Mouse (Mus musculus) bone marrow macrophage, adult 2 months (primary cell): Measurements from ENCODE around the gene Tyk2. TPM values are rescaled to one million over a fixed set of nuclear protein-coding genes. Genes with fewer than 3 reads are reported as not detected.

Source experiments
- H3K27ac ChIP-seq: 2 replicates; pipeline ENCODE4 v1.5.1; 2012; ENCODE audit warnings: low read depth, low read length; ENCODE audit not compliant: insufficient read depth
- H3K4me1 ChIP-seq: 2 replicates; pipeline ENCODE4 v1.6.1; 2012; ENCODE audit warnings: low read length; ENCODE audit not compliant: control insufficient read depth, insufficient read depth
- H3K4me3 ChIP-seq: 2 replicates; pipeline ENCODE4 v1.5.1; 2012; ENCODE audit warnings: mild to moderate bottlenecking, low read length, moderate library complexity; ENCODE audit not compliant: insufficient read depth
- CTCF ChIP-seq: IDR thresholded peaks from 2 replicates; pipeline ENCODE4 v1.5.1; 2012; ENCODE audit warnings: low read depth, mild to moderate bottlenecking, low read length, moderate library complexity
- POLR2A ChIP-seq: IDR thresholded peaks from 2 replicates; pipeline ENCODE4 v1.6.1; 2012; ENCODE audit warnings: mild to moderate bottlenecking, low read depth, low read length, borderline replicate concordance
- polyA plus RNA-seq: library from polyadenylated mRNA; stranded (reverse); fragments of >200 nt; gene quantifications from 2 replicates; pipeline ENCODE4 v1.2.4, GENCODE M21; 2012; ENCODE audit not compliant: missing spikeins, insufficient read depth, insufficient read length

Gene Tyk2
- polyA plus RNA-seq, 1 experiment = 46.3 TPM

DNA sequence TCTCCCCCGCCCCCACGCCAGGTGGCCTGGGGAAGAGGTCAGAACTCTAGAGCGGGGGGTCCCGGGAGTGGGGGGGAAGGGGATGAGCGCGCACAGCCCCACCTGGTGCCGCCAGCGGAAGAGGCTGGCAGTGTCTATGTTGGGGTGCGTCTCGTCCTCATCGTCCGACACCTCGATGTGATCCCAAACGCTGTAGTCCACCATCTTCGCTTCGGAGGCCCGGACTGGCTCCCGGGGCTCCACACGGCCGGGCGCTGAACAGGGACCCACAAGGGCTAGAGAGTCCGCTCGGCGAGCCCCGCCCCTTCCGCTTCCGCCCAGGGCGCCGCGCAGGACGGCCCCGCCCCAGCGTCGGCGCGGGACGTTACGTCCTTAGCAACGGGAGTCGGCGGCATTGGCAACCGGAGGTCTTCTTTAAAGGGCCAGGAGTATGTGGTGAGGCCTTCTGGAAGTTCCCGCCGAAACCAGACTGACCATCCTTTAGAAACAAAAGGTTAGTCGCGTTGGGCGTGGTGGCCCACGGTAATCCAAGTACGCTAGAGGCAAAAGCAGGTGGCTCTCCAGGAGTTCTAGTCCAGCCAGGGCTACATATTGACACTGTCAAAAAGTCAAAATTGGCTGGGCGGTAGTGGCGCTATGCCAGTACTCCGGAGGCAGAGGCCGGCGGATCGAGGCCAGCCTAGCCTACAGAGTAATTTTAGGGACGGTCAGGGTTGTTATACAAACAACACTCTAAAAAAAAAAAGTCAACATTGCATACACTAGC, 18.8 kb upstream of the Tyk2 start, which contains the start of gene Cdc37:
Cdc37 (minus strand) TSS at position 329 of the 766 bp plus-strand sequence.
- no peak for TF ChIP-seq CTCF
- no peak for TF ChIP-seq POLR2A
- H3K4me1 ChIP-seq = peaks cover 27% of the 10 kb centered on the region

DNA sequence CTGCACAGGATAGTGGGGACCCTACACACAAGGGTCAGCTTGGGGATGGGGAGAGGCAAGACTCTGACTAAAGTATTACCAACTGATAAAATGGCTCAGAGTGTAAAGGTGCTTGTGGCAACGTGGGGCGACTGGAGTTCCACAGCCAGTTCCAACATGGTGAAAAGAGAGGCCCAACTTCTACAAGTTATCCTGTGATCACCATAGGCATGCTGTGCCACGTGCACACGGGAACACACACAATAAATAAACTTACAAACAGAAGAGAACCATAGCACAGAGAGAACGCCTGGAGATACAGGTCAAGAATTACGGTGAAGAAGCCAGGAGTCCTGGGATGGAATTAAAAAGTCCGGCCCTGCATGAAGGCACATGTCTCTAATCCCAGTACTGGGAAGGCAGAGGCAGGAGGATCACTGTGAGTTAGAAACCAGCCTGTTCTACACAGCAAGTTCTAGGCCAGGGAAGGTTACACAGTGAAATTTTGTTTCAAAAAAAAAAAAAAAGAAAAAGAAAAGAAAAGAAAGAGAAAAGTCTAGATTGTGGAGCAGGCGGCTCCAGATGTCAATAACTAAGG, 18.1 kb upstream of the Tyk2 start:
- peak overlapping the region; percentile 81 for H3K4me3 ChIP-seq
- peak overlapping the region; percentile 66 for H3K27ac ChIP-seq
- peaks cover 20% of the 10 kb centered on the region for H3K4me1 ChIP-seq
- TF ChIP-seq CTCF (no peak), POLR2A (no peak)

More for the DNA sequence above, 18.8 kb upstream of the Tyk2 start, which contains the start of gene Cdc37:
- Histone ChIP-seq H3K4me3 (peak within 1 kb of the TSS; percentile 81), H3K27ac (peak within 1 kb of the TSS; percentile 66)

DNA sequence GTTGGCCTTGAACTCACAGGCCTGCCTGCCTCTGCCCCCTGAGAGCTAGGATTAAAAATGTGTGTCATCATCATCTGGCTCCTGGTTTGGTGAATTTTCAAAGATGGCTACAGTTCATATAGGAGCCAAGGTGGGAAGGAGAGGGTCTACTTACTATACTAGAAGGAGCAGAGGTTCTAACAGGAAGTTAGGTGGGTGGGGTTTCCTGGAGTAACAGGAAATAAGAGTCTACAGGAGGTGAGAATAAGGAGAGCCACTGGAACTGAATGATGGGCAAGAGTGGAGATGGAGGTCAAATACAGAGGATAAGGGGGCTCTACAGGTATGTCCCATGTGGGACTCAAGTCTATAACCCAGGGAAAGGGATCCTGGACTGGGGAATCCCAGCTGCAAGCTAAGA, 17.4 kb upstream of the Tyk2 start:
- H3K4me3 ChIP-seq = peak overlapping the region; percentile 81
- peaks cover 20% of the 10 kb centered on the region for H3K4me1 ChIP-seq
- no peak overlapping the region for H3K27ac ChIP-seq
- TF ChIP-seq POLR2A (no peak), CTCF (no peak)

DNA sequence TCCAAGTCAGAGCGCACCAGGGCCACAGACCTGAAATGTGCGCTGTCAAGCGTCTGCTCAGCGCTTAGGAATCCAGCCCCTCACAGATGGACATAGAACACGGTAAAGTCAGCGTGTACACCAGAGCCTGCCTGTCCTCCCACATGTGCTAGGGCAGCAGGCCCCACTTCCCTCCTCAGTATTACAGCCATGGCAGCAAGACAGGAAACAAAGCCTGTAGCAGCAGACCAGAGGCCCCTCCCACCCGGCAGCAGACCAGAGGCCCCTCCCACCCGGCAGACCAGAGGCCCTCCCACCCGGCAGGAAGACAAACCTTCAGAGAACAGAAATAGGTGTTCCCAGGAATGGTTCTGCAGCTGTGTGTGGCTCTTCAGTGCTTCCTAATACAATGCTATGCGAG, 15.7 kb upstream of the Tyk2 start:
- TF ChIP-seq CTCF (no peak), POLR2A (no peak)
- Histone ChIP-seq H3K4me3 (peak overlapping the region; percentile 64), H3K27ac (peak overlapping the region; percentile 59), H3K4me1 (peaks cover 23% of the 10 kb centered on the region)

DNA sequence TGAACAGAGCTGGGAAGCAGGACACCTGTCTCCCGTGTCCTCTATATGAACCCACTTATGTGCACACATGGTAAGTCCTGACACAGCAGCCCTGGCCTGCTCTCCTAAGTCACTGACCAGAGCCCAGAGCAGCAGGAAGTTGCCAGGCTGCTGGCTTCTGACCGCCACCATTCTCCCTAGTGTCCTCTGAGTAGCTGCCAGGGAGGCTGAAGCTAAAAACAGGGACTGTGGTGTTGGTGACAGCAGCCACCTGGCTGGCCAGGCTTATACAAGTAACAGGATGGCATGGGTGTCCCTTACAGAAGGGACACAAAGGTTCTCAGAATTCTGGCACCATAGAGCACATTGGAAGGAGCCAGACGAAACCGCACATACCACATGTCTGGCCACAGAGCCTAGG, 14.4 kb upstream of the Tyk2 start:
- Histone ChIP-seq H3K27ac (no peak overlapping the region), H3K4me3 (no peak overlapping the region), H3K4me1 (peaks cover 23% of the 10 kb centered on the region)
- TF ChIP-seq CTCF = no peak
- TF ChIP-seq POLR2A = no peak

DNA sequence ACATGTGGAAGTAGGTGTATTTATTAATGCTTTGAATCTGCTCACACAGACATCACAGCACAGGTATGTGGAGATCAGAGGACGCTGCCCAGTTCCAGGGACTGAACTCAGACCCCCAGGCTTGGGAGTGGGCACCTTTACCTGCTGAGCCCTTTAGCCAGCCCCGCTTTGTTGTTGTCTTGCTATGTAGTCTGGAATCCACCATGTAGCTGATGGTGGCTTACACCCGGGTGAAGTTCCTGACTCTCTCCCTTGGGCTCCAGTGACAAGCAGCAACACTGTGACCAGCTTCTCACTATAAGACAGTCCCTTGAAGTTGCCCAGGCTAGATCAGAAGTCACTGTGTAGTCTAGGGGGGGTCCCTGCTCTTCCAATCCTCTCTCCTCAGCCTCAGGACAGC, 13.3 kb upstream of the Tyk2 start:
- H3K4me3 ChIP-seq = no peak overlapping the region
- no peak for TF ChIP-seq POLR2A
- no peak for TF ChIP-seq CTCF
- H3K4me1 ChIP-seq = peaks cover 20% of the 10 kb centered on the region
- no peak overlapping the region for H3K27ac ChIP-seq

DNA sequence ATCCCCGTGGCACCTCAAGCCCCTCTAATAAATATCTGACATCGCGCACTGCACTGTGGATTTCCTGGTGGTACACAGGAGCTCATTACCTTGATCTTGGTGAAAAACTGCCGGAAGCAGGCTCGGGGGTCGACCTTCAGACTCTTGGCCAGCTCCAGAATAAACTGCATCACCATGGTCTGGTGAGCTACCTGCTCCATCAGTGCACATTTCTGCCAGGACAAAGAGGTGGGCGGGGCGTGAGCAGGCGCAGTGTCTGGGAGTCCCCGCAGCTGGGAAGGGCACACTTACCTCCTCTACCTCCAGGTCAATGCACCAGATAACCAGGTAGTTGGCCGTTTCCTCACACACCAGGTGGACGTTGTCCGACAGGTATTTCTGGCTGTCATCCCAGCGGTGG, 10.9 kb upstream of the Tyk2 start:
- Histone ChIP-seq H3K4me3 (no peak overlapping the region), H3K4me1 (peaks cover 19% of the 10 kb centered on the region), H3K27ac (no peak overlapping the region)
- TF ChIP-seq POLR2A = no peak
- no peak for TF ChIP-seq CTCF

DNA sequence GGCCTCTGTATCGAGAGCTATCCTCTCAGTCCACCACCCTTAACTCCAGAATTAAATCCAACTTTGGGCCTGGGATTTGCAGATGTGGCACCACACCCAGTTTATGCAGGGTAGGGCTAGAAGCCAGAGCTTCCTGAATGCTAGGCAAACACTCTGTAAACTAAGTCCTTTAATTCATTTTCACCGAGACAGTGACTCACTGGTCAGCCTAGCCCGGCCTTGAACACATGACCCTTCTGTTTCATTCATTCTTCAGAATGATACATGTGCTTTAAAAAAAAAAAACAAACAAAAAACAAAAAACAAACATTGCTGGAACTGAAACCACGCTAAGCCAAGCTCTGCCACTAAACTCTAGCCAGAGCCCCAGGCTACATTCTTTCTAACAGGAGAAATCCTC, 7.3 kb upstream of the Tyk2 start:
- TF ChIP-seq CTCF = no peak
- no peak for TF ChIP-seq POLR2A
- H3K4me1 ChIP-seq = peaks cover 31% of the 10 kb centered on the region
- no peak overlapping the region for H3K4me3 ChIP-seq
- H3K27ac ChIP-seq = no peak overlapping the region

DNA sequence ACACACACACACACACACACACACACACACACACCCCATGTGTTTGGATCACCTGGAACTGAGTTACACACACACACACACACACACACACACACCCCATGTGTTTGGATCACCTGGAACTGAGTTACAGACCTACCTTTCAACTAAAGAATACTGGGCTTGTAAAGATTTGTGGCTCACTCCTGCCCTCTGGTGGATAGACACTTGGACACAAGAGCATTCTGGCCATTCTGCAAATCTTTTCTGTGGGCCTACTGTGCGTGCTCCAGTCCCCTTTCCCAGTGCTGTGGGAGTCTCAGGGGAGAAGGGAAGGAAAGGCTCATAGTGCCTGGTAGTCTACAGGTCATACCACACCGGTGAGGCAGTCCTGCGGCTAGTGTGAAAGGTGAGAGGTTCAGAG, 6.2 kb upstream of the Tyk2 start:
- no peak overlapping the region for H3K4me3 ChIP-seq
- no peak overlapping the region for H3K27ac ChIP-seq
- peaks cover 33% of the 10 kb centered on the region for H3K4me1 ChIP-seq

DNA sequence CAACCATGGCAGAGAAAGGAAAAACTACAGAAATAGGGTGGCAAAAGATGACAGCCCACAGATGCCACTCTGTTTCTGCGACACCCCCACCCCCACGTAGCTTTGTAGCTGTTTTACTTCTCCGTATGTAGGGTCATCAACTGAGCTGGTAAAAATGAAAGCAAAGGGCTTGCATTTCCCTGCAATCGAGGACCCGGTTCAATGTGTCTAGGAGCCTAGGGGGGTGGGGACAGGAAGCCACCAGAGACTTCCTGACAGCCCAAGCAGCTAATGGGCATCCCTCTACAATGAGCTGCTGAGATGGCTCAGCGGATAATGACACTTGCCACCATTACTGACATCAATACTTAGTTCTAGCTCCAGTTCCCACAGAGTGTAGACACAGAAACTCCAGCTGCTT, 5.4 kb upstream of the Tyk2 start:
- H3K4me3 ChIP-seq = no peak overlapping the region; the same call in 1 of the 2 replicates
- H3K27ac ChIP-seq = peak overlapping the region; percentile 47; the same call in 1 of the 2 replicates
- H3K4me1 ChIP-seq = peaks cover 33% of the 10 kb centered on the region
- TF ChIP-seq POLR2A (no peak), CTCF (no peak)

More for the DNA sequence above, 6.2 kb upstream of the Tyk2 start:
- peak; percentile 27; the same call in 1 of the 2 replicates for TF ChIP-seq CTCF
- no peak for TF ChIP-seq POLR2A
